Mouse (Mus musculus): ENCODE results near the gene Gspt2. TPM values are rescaled to one million over a fixed set of nuclear protein-coding genes. Genes with fewer than 3 reads are reported as not detected.
A peak's percentile ranks its signal among the peaks of the same experiment; 100 is the strongest.
"Not testable (repeated sequence)": the region's sequence is repeated elsewhere in the genome, so short reads cannot be mapped to it uniquely, and the experiment has no call there.

Gene Gspt2
- polyA plus RNA-seq (2016; fragmentation: Nextera tagmentation; extraction: Ambion mirVana) = 9.5 and 12.3 TPM in 2 replicates

DNA sequence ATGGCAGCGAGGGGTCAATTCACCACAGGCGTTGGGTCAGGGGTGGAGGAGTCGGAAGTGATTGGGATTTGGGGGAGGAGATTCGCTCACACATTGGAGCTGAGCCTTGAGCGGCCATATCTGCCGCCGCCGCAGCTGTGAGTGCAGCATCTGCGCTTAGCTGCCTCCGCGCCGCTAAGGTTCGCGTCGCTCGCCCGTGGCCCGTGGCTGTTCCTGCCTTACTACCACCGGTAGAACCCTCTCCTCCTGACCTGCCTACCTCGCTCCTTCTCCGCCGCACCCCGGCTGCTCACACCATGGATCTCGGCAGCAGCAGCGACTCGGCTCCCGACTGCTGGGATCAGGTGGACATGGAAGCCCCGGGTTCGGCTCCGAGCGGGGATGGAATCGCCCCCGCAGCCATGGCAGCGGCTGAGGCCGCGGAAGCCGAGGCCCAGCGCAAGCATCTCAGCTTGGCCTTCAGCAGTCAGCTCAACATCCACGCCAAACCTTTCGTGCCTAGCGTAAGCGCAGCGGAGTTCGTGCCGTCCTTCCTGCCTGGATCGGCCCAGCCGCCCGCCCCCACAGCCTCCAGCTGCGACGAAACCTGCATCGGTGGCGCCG, at the start of gene Gspt2:
Gene Gspt2 (plus strand): TSS at position 109 of the 603 bp plus-strand sequence.
- 20% methylated on average over 53 of the region's 53 CpGs for WGBS

DNA sequence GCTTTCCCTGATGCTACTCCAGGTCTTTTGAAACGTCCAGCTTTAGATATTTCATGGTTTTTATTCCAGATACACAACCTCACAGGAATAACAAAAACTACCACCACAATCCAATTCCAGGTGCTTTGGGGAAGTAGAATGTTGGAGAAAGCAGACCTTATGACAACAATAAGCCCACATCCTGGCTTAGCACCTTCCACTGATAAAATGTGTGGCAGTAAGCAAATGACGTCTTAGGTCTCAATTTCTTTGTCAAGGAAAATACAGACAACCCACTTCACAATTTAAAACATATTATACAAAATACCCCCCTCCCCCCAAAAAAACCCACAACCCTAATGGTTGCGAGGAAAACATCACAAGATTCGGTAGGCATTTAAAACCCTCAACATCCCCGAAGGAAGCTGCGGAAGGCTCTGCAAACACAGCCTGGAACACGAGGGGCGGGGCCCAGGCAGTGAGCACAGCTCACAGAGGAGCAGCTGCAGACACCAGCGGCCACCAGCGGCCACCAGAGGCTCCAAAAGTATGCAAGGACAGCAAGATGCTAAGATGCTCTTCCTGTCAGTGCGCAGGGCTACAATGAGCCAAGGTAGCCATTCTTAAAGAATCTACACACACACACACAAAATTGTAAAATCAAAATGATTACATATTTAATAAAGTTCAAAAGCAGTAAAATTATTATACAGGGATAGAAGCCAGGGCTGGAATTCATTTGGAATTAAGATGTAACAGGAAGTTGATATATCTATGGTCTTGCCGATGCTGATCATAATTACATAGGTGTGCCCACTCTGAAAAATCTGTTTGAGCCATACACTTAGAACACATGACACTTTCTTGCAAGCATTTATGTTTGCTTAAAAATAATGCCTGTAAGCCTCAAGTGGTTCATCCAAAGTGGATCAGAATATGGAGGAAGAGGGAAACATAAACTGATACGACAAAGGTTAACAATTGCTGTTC, 10.8 kb upstream of the Gspt2 start:
- Histone ChIP-seq H3K27me3 (ENCODE audit: poor library complexity, severe bottlenecking) (peaks cover 44% of the 10 kb centered on the region), H3K9me3 (no peaks in the 10 kb centered on the region), H3K4me1 (no peaks in the 10 kb centered on the region), H3K27ac (no peak overlapping the region), H3K4me3 (peak overlapping the region; percentile 28), H3K36me3 (replicated peaks) (no peaks in the 10 kb centered on the region)
- WGBS = 32% methylated on average over 13 of the region's 13 CpGs
- DNase-seq (ENCODE audit: extremely low spot score, low spot score) = peak; percentile 42

More for the DNA sequence above, at the start of gene Gspt2:
- Histone ChIP-seq H3K4me1 (peaks cover 17% of the 10 kb centered on the region), H3K9me3 (no peaks in the 10 kb centered on the region), H3K27me3 (ENCODE audit: poor library complexity, severe bottlenecking) (peaks cover 67% of the 10 kb centered on the region), H3K27ac (peak within 1 kb of the TSS; percentile 85), H3K36me3 (replicated peaks) (peaks cover 5% of the 10 kb centered on the region), H3K4me3 (peak within 1 kb of the TSS; percentile 67)
- DNase-seq (ENCODE audit: extremely low spot score, low spot score) = peak; percentile 64

DNA sequence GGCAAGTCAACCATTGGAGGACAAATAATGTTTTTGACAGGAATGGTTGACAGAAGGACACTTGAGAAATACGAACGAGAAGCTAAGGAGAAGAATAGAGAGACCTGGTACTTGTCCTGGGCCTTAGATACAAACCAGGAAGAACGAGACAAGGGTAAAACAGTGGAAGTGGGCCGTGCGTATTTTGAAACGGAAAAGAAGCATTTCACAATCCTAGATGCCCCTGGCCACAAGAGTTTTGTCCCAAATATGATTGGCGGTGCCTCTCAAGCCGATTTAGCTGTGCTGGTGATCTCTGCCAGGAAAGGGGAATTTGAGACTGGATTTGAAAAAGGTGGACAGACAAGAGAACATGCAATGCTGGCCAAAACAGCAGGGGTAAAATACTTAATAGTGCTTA, 1.0 kb downstream of the Gspt2 start:
- H3K27me3 ChIP-seq (ENCODE audit: poor library complexity, severe bottlenecking) = peaks cover 68% of the 10 kb centered on the region
- H3K4me1 ChIP-seq = peaks cover 17% of the 10 kb centered on the region
- peak overlapping the region; percentile 67 for H3K4me3 ChIP-seq
- no peak overlapping the region for H3K27ac ChIP-seq
- DNase-seq (ENCODE audit: extremely low spot score, low spot score) = no peak
- H3K9me3 ChIP-seq = no peaks in the 10 kb centered on the region
- peaks cover 6% of the 10 kb centered on the region for H3K36me3 ChIP-seq (replicated peaks)
- WGBS = 74% methylated on average over 8 of the region's 8 CpGs

DNA sequence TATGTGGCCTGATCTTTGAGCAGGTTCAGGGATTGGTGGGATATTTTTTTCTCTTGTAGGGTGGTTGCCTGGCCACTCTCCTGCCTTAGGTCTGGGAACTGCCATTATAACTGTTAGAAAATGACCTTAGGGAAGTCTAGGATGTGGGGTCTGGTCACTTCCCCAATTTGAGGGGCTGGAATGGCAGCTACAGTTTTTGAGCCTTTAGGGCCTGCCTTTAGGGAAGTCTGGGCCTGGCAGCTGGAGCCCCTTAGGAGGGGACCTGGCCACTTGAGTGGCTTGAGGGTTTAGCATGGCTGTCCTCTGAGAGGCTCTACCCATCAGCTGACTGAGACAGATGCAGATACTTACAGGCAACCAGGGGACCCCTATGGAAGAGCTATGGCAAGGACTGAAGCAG, 12.7 kb downstream of the Gspt2 start:
- Histone ChIP-seq H3K27me3 (ENCODE audit: poor library complexity, severe bottlenecking) (peaks cover 37% of the 10 kb centered on the region), H3K27ac (no peak overlapping the region), H3K4me1 (no peaks in the 10 kb centered on the region), H3K36me3 (replicated peaks) (peaks cover under 1% of the 10 kb centered on the region; the same call in 1 of the 2 replicates), H3K4me3 (no peak overlapping the region), H3K9me3 (no peaks in the 10 kb centered on the region)
- no peak for DNase-seq (ENCODE audit: extremely low spot score, low spot score)

DNA sequence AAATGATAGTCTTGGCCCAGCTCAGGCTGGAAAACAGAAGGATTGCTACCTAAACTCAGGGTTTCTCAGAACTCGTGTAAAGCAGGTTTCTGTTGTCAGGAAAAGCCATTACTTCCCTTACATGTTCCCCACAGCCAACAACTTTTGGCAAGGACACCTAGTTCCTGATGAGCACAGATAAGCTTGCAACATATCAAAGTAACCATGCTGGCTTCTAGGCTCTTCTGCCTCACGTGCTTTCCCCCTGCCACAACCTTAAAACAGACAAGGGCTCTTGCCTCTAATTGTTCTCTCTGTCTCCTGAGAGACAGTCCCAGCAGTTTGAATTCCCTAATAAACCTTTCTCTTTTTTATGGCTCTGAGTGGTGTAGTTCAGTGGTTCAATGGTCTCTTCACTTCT, 21.9 kb downstream of the Gspt2 start:
- Histone ChIP-seq H3K36me3 (replicated peaks) (no peaks in the 10 kb centered on the region), H3K27ac (no peak overlapping the region), H3K27me3 (ENCODE audit: poor library complexity, severe bottlenecking) (peaks cover 28% of the 10 kb centered on the region), H3K9me3 (no peaks in the 10 kb centered on the region), H3K4me3 (no peak overlapping the region), H3K4me1 (no peaks in the 10 kb centered on the region)
- DNase-seq (ENCODE audit: extremely low spot score, low spot score) = no peak
- 84% methylated on average over 2 of the region's 2 CpGs for WGBS

DNA sequence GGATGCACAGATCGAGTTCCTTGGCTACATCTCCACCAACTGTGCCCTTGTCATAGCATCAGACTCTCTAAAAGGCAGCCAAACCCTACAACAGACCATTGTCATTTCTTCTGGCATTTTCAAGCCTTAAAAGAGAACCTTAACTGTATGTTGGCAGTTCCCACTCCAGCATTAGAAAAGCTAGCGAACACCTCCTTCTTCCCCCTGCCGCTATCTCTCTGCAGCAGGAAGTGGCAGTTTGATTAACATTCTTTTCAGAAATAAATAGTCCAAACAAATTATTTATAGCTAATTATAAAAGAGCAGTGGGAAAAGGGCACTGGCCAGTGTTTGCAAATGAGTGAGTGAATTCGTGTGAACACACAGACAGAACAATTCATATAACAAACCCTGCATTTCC, 34.9 kb downstream of the Gspt2 start:
- no peaks in the 10 kb centered on the region for H3K4me1 ChIP-seq
- no peak for DNase-seq (ENCODE audit: extremely low spot score, low spot score)
- no peaks in the 10 kb centered on the region for H3K9me3 ChIP-seq
- no peak overlapping the region for H3K27ac ChIP-seq
- H3K27me3 ChIP-seq (ENCODE audit: poor library complexity, severe bottlenecking) = peaks cover 10% of the 10 kb centered on the region
- no peak overlapping the region for H3K4me3 ChIP-seq
- H3K36me3 ChIP-seq (replicated peaks) = no peaks in the 10 kb centered on the region
- 70% methylated on average over 4 of the region's 4 CpGs for WGBS

DNA sequence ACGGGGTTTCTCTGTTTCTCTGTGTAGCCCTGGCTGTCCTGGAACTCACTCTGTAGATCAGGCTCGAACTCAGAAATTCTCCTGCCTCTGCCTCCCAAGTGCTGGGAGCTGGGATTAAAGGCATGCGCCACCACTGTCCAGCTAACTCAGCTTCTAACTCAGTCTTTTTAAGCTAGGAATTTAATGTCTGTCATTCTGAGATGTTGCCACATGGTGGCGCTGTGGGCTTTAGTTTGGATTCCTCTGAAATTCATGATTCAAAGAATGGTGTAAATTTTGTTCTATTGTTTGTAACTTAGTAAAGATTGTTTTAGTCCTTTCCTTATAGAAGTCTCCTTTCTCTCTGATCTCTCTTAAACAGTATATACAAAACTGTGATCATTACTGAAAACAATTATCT, 39.1 kb downstream of the Gspt2 start:
- H3K4me1 ChIP-seq = no peaks in the 10 kb centered on the region
- DNase-seq (ENCODE audit: extremely low spot score, low spot score) = peak; percentile 32
- WGBS = 50% methylated on average over 4 of the region's 4 CpGs
- no peaks in the 10 kb centered on the region for H3K9me3 ChIP-seq
- H3K27me3 ChIP-seq (ENCODE audit: poor library complexity, severe bottlenecking) = peaks cover 6% of the 10 kb centered on the region; the same call in 1 of the 2 replicates
- no peak overlapping the region for H3K27ac ChIP-seq
- H3K4me3 ChIP-seq = no peak overlapping the region
- no peaks in the 10 kb centered on the region for H3K36me3 ChIP-seq (replicated peaks)

DNA sequence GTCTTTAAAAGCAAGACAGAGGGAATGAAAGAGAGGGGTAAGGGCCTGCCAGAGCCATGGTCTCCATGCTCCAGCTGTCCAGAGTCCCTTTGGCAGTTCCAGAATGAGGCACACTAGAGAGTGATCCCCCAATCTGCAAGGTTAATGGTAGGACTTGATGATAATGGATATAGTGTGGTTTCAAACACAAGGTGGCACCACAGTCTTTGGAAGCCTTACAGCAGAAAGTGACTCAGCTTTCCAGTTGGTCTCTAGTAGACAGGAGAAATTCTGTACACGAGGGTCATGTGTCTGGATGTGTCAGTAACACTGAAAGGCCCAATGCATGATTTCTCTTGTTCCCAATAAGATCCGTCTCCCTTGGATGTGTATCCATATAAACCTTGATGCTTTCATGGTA, 45.7 kb downstream of the Gspt2 start:
- WGBS = no CpG with 5 or more reads among the region's 2 CpGs
- not testable (repeated sequence) for H3K4me3 ChIP-seq; H3K9me3 ChIP-seq; H3K36me3 ChIP-seq (replicated peaks); DNase-seq (ENCODE audit: extremely low spot score, low spot score); H3K4me1 ChIP-seq; H3K27ac ChIP-seq; H3K27me3 ChIP-seq (ENCODE audit: poor library complexity, severe bottlenecking)

DNA sequence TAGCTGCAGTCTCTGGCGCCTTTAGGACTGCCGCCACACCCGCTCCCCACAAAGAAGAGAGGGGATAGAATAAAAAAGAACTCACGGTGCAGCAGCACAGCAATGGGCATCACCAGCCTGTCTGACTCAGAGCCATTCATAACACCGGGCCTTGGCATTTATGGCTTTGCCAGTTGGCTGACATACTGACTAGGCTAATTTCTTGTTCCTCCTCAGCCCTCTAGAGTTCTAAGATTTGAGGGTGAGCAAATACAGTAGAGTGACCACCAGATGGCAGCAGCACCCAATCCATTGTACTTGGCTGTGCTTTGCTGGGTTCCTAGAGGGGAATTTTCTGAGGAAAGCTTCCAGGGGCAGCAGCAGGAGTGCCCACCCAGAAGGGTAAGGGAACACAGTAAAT, 53.7 kb downstream of the Gspt2 start:
- H3K27me3 ChIP-seq (ENCODE audit: poor library complexity, severe bottlenecking); DNase-seq (ENCODE audit: extremely low spot score, low spot score); H3K4me1 ChIP-seq; H3K36me3 ChIP-seq (replicated peaks); H3K4me3 ChIP-seq; H3K9me3 ChIP-seq; H3K27ac ChIP-seq: not testable (repeated sequence)
- WGBS = 90% methylated on average over 5 of the region's 5 CpGs

Other genes starting within 250 kb of the Gspt2 start
- gene Maged1, start 93.9 kb upstream of the Gspt2 start, polyA plus RNA-seq (2016; fragmentation: Nextera tagmentation; extraction: Ambion mirVana) = 614 and 626 TPM in 2 replicates
- 1.1 and 1.3 TPM in 2 replicates for gene Zxdb, start 88.5 kb downstream of the Gspt2 start, polyA plus RNA-seq (2016; fragmentation: Nextera tagmentation; extraction: Ambion mirVana)